Mouse (Mus musculus) thymus, adult 2 months (tissue): ENCODE measurements at regions not wholly inside any gene's neighbourhood (a gene's known extent, or its start where the extent isn't known, plus 50 kb on each side); places are given as distances from the start of the nearest gene placed in this dataset.

Source experiments
- CTCF ChIP-seq: fragments of 200-500 bp; IDR thresholded peaks from 2 replicates; pipeline ENCODE4 v1.5.1; 2012; ENCODE audit warnings: mild to moderate bottlenecking, control low read depth, low read length, moderate library complexity, borderline replicate concordance; ENCODE audit not compliant: control insufficient read depth, poor library complexity, insufficient read depth; ENCODE audit errors: extremely low read depth
- POLR2A ChIP-seq: fragments of 200-500 bp; IDR thresholded peaks from 2 replicates; pipeline ENCODE4 v1.6.1; 2012; ENCODE audit warnings: mild to moderate bottlenecking, low read length, control low read depth, moderate library complexity; ENCODE audit not compliant: control insufficient read depth, poor library complexity, insufficient read depth; ENCODE audit errors: extremely low read depth

GRCm38 (mm10) chr16:84625110-84625722 lies 110.3 kb downstream of the A730009L09Rik start:
- TF ChIP-seq CTCF (no peak), POLR2A (no peak)
